Mouse (Mus musculus): ENCODE data around the gene Fhl1.

GRCm38 (mm10) chrX:56722559-56722958, 9.0 kb upstream of the Fhl1 start:
- TF ChIP-seq CTCF (IDR thresholded peaks at IDR 0.05; ENCODE audit: borderline replicate concordance, insufficient read depth, low read length) (no peak), POLR2A (IDR thresholded peaks at IDR 0.05; ENCODE audit: low read depth, low read length) (no peak)

Data from embryonic fibroblast, embryonic 13.5 days (primary cell).